Comparison of ENCODE assay signal across 30 mouse cellular contexts in the genomic region with DNA sequence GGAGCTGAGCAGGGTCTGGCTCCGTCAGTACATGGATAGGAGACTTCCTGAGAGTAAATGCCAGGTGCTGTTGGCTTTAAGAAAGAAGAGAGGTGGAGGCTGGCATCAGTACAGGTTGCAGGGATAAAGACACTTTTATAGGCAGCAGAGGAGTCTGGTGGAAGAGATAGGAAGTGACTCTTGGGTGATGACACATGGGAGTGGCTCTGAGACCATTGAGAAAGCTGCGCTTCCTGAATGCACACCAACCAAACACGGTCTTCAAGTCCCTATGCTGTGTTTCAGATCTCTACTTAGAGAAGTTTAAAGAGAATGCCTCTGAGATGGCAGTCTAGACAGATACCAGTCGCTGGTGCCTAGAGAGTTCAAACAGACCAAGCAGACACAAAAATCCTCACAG.
DNase-seq lines count a peak whose midpoint lies in the region; ATAC-seq and TF ChIP-seq lines count a peak whose summit lies in the region.
"Had no signal": no experiment of that assay in that cellular context is flagged by ENCODE, and none has a peak within 500 bp of the region (broad histone marks: within the 10 kb centered on the region; RNA-seq: fewer than 3 reads in every experiment).

No protein-coding gene starts in this region.

- no peak for TF ChIP-seq EP300 in lung, postnatal 0 days (IDR thresholded peaks at IDR 0.05)

- no peaks in the 10 kb centered on the region for H3K27me3 ChIP-seq in lung, postnatal 0 days (replicated peaks; ENCODE audit: insufficient read depth, low read length)
- H3K27me3 ChIP-seq in embryonic facial prominence, embryonic 10.5 days (replicated peaks; ENCODE audit: low read depth, poor library complexity, severe bottlenecking), result no peaks in the 10 kb centered on the region
- H3K27me3 ChIP-seq: heart, embryonic 15.5 days; hindbrain, embryonic 15.5 days; kidney, embryonic 15.5 days; limb, embryonic 12.5 days; liver, embryonic 12.5 days; lung, embryonic 15.5 days; neural tube, embryonic 13.5 days had no signal

- no peak for TF ChIP-seq CTCF in lung, postnatal 0 days (IDR thresholded peaks at IDR 0.05)
- TF ChIP-seq CTCF in bone marrow macrophage, adult 2 months (IDR thresholded peaks at IDR 0.05; ENCODE audit: low read depth, low read length), result no peak

- peaks cover 2% of the 10 kb centered on the region; the same call in 1 of the 2 replicates for H3K4me1 ChIP-seq in lung, postnatal 0 days (ENCODE audit: insufficient read depth, low read depth, low read length)
- H3K4me1 ChIP-seq in bone marrow macrophage, adult 2 months (ENCODE audit: control insufficient read depth, insufficient read depth, low read length), result peaks cover 44% of the 10 kb centered on the region
- peaks cover 59% of the 10 kb centered on the region for H3K4me1 ChIP-seq in embryonic facial prominence, embryonic 10.5 days

- WGBS in lung, postnatal 0 days, result 70% methylated on average over 4 of the region's 4 CpGs
- 89% methylated on average over 4 of the region's 4 CpGs for WGBS in embryonic facial prominence, embryonic 10.5 days

- no peak overlapping the region for H3K27ac ChIP-seq in lung, postnatal 0 days (ENCODE audit: low read length)
- H3K27ac ChIP-seq in bone marrow macrophage, adult 2 months (ENCODE audit: insufficient read depth, low read depth, low read length), result peak overlapping the region; percentile 57
- no peak overlapping the region for H3K27ac ChIP-seq in embryonic facial prominence, embryonic 10.5 days (replicated peaks)
- H3K27ac ChIP-seq: gastrocnemius, adult 2 months; heart, embryonic 10.5 days; heart, embryonic 15.5 days; hindbrain, embryonic 15.5 days; kidney, embryonic 15.5 days; left cerebral cortex, adult 2 months; limb, embryonic 12.5 days; liver, embryonic 12.5 days; lung, embryonic 15.5 days; neural tube, embryonic 13.5 days had no signal

- no peak for ATAC-seq in lung, postnatal 0 days
- ATAC-seq in megakaryocyte, adult 5-6 weeks (ENCODE audit: poor library complexity, severe bottlenecking), result peak; percentile 98
- ATAC-seq: forebrain, embryonic 16.5 days; inflammation-experienced regulatory T-cells, adult 6 months; liver, embryonic 12.5 days had no signal

- no peak overlapping the region for H3K4me3 ChIP-seq in lung, postnatal 0 days (ENCODE audit: low read depth, low read length)
- H3K4me3 ChIP-seq in bone marrow macrophage, adult 2 months (ENCODE audit: insufficient read depth, low read length), result no peak overlapping the region
- H3K4me3 ChIP-seq in embryonic facial prominence, embryonic 10.5 days, result no peak overlapping the region
- H3K4me3 ChIP-seq: erythroblast, embryonic 14.5 days; gastrocnemius, adult 2 months; heart, embryonic 10.5 days; heart, embryonic 15.5 days; hindbrain, embryonic 15.5 days; kidney, embryonic 15.5 days; left cerebral cortex, adult 2 months; limb, embryonic 12.5 days; liver, embryonic 12.5 days; lung, embryonic 15.5 days; neural tube, embryonic 13.5 days had no signal

- no peaks in the 10 kb centered on the region for H3K9me3 ChIP-seq in lung, postnatal 0 days (ENCODE audit: low read length)
- H3K9me3 ChIP-seq in embryonic facial prominence, embryonic 10.5 days, result no peaks in the 10 kb centered on the region
- H3K9me3 ChIP-seq: heart, embryonic 10.5 days; heart, embryonic 15.5 days; hindbrain, embryonic 15.5 days; kidney, embryonic 15.5 days; limb, embryonic 12.5 days; liver, embryonic 12.5 days; lung, embryonic 15.5 days; neural tube, embryonic 13.5 days had no signal

- DNase-seq in lung, postnatal 0 days (ENCODE audit: low spot score), result peak; percentile 18
- no peak for DNase-seq in lung, adult 18-20 months
- DNase-seq in embryonic facial prominence, embryonic 10.5 days (ENCODE audit: low spot score), result no peak
- no peak for DNase-seq in embryo, embryonic 10.5 days (ENCODE audit: low spot score)
- no peak for DNase-seq in right cerebral cortex, adult 2 months (ENCODE audit: low spot score in 2 of 2)
- DNase-seq: adrenal gland, postnatal 25 days; B cell, adult 2 months; cerebellum, adult 8-10 months; cerebellum, postnatal 36 days; gastrocnemius, adult 2 months; kidney, adult 18-20 months; kidney, postnatal 25 days; lung, postnatal 4 days; right cerebral cortex, postnatal 14 days; thymus, postnatal 4 days had no signal

- H3K4me2 ChIP-seq in lung, postnatal 0 days (replicated peaks; ENCODE audit: low read depth, low read length), result no peak overlapping the region
- H3K4me2 ChIP-seq: heart, embryonic 15.5 days; hindbrain, embryonic 15.5 days; kidney, embryonic 15.5 days; limb, embryonic 12.5 days; liver, embryonic 12.5 days; lung, embryonic 15.5 days; midbrain, embryonic 11.5 days; neural tube, embryonic 13.5 days had no signal

- TF ChIP-seq POLR2A in bone marrow macrophage, adult 2 months (IDR thresholded peaks at IDR 0.05; ENCODE audit: borderline replicate concordance, low read depth, low read length), result no peak

- H3K36me3 ChIP-seq in lung, postnatal 0 days (ENCODE audit: insufficient read depth, low read length), result no peaks in the 10 kb centered on the region
- H3K36me3 ChIP-seq in embryonic facial prominence, embryonic 10.5 days (replicated peaks), result no peaks in the 10 kb centered on the region
- H3K36me3 ChIP-seq: heart, embryonic 10.5 days; heart, embryonic 15.5 days; hindbrain, embryonic 15.5 days; kidney, embryonic 15.5 days; limb, embryonic 12.5 days; liver, embryonic 12.5 days; lung, embryonic 15.5 days; neural tube, embryonic 13.5 days had no signal

- no peak overlapping the region for H3K9ac ChIP-seq in lung, postnatal 0 days (replicated peaks; ENCODE audit: low read depth)
- H3K9ac ChIP-seq: heart, embryonic 15.5 days; hindbrain, embryonic 15.5 days; kidney, embryonic 15.5 days; limb, embryonic 12.5 days; liver, embryonic 12.5 days; lung, embryonic 15.5 days; neural tube, embryonic 13.5 days had no signal
